Mouse (Mus musculus) erythroblast, embryonic 14.5 days (primary cell): ENCODE data around the gene Cops8.

ENCODE experiments used
- GATA1 ChIP-seq: IDR thresholded peaks from 2 replicates; pipeline ENCODE4 v1.6.1; 2012; ENCODE audit warnings: low read length, inconsistent platforms, mixed read lengths
- TAL1 ChIP-seq: IDR thresholded peaks from 3 replicates; pipeline ENCODE4 v1.6.1; 2012; ENCODE audit warnings: low read length, inconsistent platforms, mixed read lengths

DNA sequence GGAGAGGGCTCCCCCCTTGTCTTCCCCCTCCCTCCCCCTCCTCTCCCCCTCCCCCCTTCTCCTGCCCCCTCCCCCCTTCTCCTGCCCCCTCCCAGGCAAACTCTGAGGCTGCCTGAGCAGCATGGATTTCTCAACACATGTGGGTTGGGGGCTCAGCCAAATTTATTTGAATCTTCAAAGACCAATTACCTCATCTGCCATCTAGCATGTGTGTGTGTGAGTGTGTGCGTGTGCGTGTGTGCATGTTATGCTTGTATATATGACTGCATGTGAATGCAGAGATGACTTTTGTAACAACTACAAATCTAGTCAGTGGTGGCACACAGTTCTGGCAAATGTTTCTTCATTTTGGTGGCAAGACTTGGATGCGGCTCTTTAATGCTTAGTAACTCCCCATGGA, 55.8 kb downstream of the Cops8 start:
- TF ChIP-seq GATA1 (no peak), TAL1 (no peak)
